Mouse (Mus musculus) intestine, embryonic 16.5 days (tissue): ENCODE measurements around the gene Wdfy2. TPM values are rescaled to one million over a fixed set of nuclear protein-coding genes. Genes with fewer than 3 reads are reported as not detected.

Source experiments
- microRNA-seq: library from miRNA; unstranded; fragments of <30 nt; microRNA quantifications from one replicate; pipeline ENCODE4, GENCODE M21; 2016
- polyA plus RNA-seq: library from polyadenylated mRNA; unstranded; fragments of >200 nt; fragmentation: Nextera tagmentation; extraction: Ambion mirVana; gene quantifications from 2 replicates; pipeline ENCODE4 v1.2.1, GENCODE M21; 2015

Wdfy2 gene
- polyA plus RNA-seq, 1 experiment from 2014 or later, result 3.1 TPM

Small RNA genes lying within 50 kb of the gene (microRNA-seq; reads per million reads assigned to microRNA genes)
- gene Mir6541 (not detected), gene Mir8098 (0.91 reads per million)

Other genes starting within 250 kb of the Wdfy2 start
- gene Serpine3, start 174.0 kb upstream of the Wdfy2 start, polyA plus RNA-seq, result not detected in 2 replicates
- 13.1 and 16.7 TPM in 2 replicates for gene Ints6, start 76.5 kb upstream of the Wdfy2 start, polyA plus RNA-seq
- gene Defb48, start 146.8 kb downstream of the Wdfy2 start, polyA plus RNA-seq, result not detected in 2 replicates
- not detected in 2 replicates for gene Defb47, start 160.4 kb downstream of the Wdfy2 start, polyA plus RNA-seq
- not detected in 2 replicates for gene Defb43, start 174.1 kb downstream of the Wdfy2 start, polyA plus RNA-seq
- 0.17 and 0.18 TPM in 2 replicates for gene Defb42, start 209.3 kb downstream of the Wdfy2 start, polyA plus RNA-seq
- not detected in 2 replicates for gene Defb30, start 212.3 kb downstream of the Wdfy2 start, polyA plus RNA-seq